9 mouse cellular contexts compared by ENCODE assay signal in the genomic region with DNA sequence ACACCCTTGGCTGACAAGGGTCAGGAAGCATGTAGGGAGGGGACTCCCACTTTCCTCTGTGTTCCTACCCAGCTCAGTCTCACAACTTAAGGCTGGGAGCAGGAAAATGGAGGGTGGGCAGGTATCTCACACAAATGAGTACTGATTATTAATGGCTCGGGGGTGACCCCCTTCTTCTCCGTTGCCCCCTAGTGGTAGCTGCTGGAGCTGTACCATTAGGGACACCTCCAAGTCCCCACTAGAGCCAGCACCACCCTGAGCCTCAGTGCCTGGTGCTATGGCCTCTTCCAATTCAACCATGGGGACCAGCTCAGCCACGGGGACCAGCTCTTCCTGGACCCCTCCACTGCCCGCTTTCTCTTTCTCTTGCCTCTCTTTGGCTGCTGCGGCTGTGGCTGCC. TPM values are rescaled to one million over a fixed set of nuclear protein-coding genes. Genes with fewer than 3 reads are reported as not detected.
A peak's percentile ranks its signal among the peaks of the same experiment; 100 is the strongest.
DNase-seq lines count a peak whose midpoint lies in the region; ATAC-seq lines count a peak whose summit lies in the region.
"Had no signal": no experiment of that assay in that cellular context is flagged by ENCODE, and none has a peak within 500 bp of the region (broad histone marks: within the 10 kb centered on the region; RNA-seq: fewer than 3 reads in every experiment).

No protein-coding gene starts in this region.

- no peaks in the 10 kb centered on the region for H3K27me3 ChIP-seq in midbrain, embryonic 13.5 days

- no peaks in the 10 kb centered on the region for H3K9me3 ChIP-seq in midbrain, embryonic 13.5 days
- H3K9me3 ChIP-seq: heart, embryonic 13.5 days had no signal

- H3K36me3 ChIP-seq in midbrain, embryonic 13.5 days = peaks cover 63% of the 10 kb centered on the region

- no peak overlapping the region for H3K27ac ChIP-seq in midbrain, embryonic 13.5 days

- no peak overlapping the region for H3K9ac ChIP-seq in midbrain, embryonic 13.5 days (replicated peaks)
- H3K9ac ChIP-seq: heart, embryonic 13.5 days had no signal

- WGBS in midbrain, embryonic 13.5 days = 70% methylated on average over 5 of the region's 5 CpGs

- H3K4me2 ChIP-seq in midbrain, embryonic 13.5 days (replicated peaks) = no peak overlapping the region
- H3K4me2 ChIP-seq: heart, embryonic 13.5 days had no signal

- ATAC-seq in cerebellum, adult (ENCODE audit: insufficient number of reproducible peaks, low FRiP score, low TSS enrichment) = no peak
- ATAC-seq in midbrain, embryonic 13.5 days = 0 out of 2 replicates have a peak, but pooled peaks have one; percentile 62

- intact Hi-C loops in left cerebral cortex, postnatal 4 days (cut with DNase I) = no loop called here
- intact Hi-C loops in heart, postnatal 36 days (cut with DNase I) = loop anchor here (2.0 kb wide), 2 partner anchors 30 to 68 kb away; no protein-coding TSS in a partner anchor

- H3K4me3 ChIP-seq in midbrain, embryonic 13.5 days (replicated peaks) = no peak overlapping the region
- H3K4me3 ChIP-seq: heart, embryonic 13.5 days had no signal

- no peaks in the 10 kb centered on the region for H3K4me1 ChIP-seq in midbrain, embryonic 13.5 days (replicated peaks)

- peak; percentile 31 to 32 for DNase-seq in cerebellum, adult 18-20 months
- peak; percentile 41 for DNase-seq in left cerebral cortex, postnatal 4 days
- DNase-seq in left cerebral cortex, adult 9 months (ENCODE audit: low spot score in 2 of 2) = no peak
- peak; percentile 29 for DNase-seq in brain, adult 2 months (ENCODE audit: low read depth, low spot score)
- peak; percentile 43 to 55 for DNase-seq in heart, postnatal 36 days
- DNase-seq in thymus, postnatal 36 days = peak; percentile 55

RNA-seq across cellular contexts. Expression of a gene that starts 4.4 kb away (rescaled TPM):
- under 1 TPM in 1 of 2 experiments, not detected in 1; 0.12 TPM for total RNA-seq in left cerebral cortex, postnatal 4 days (2021)
- 1 to 10 TPM; 1.1 to 1.2 TPM for total RNA-seq in heart, postnatal 36 days (2021)
- 0.32 and 0.49 TPM in 2 replicates for polyA plus RNA-seq in midbrain, embryonic 13.5 days (2015; fragmentation: Nextera tagmentation; extraction: Ambion mirVana)

RNA-seq across cellular contexts. Expression of a gene that starts 8.0 kb away (rescaled TPM):
- 10 to 100 TPM; 72.5 to 77.7 TPM for total RNA-seq in left cerebral cortex, postnatal 4 days (2021)
- 10 to 100 TPM; 40.0 to 42.2 TPM for total RNA-seq in heart, postnatal 36 days (2021)
- 63.7 and 69.5 TPM in 2 replicates for polyA plus RNA-seq in midbrain, embryonic 13.5 days (2015; fragmentation: Nextera tagmentation; extraction: Ambion mirVana)

RNA-seq across cellular contexts. Expression of a gene that starts 19.9 kb away (rescaled TPM):
- total RNA-seq in left cerebral cortex, postnatal 4 days (2021) = 10 to 100 TPM; 80.9 to 96.5 TPM
- total RNA-seq in heart, postnatal 36 days (2021) = 100 to 1,000 TPM; 287 to 327 TPM
- polyA plus RNA-seq in midbrain, embryonic 13.5 days (2015; fragmentation: Nextera tagmentation; extraction: Ambion mirVana) = 117 and 124 TPM in 2 replicates

RNA-seq across cellular contexts. Expression of a gene that starts 36.0 kb away (rescaled TPM):
- total RNA-seq in left cerebral cortex, postnatal 4 days (2021) = 100 to 1,000 TPM; 164 to 165 TPM
- total RNA-seq in heart, postnatal 36 days (2021) = 10 to 100 TPM; 37.1 to 37.9 TPM
- polyA plus RNA-seq in midbrain, embryonic 13.5 days (2015; fragmentation: Nextera tagmentation; extraction: Ambion mirVana) = 65.1 and 76.5 TPM in 2 replicates

RNA-seq across cellular contexts. Expression of a gene that starts 38.7 kb away (rescaled TPM):
- total RNA-seq in left cerebral cortex, postnatal 4 days (2021) = 10 to 100 TPM; 18.6 to 19.9 TPM
- 1 to 10 TPM; 7.5 to 9.0 TPM for total RNA-seq in heart, postnatal 36 days (2021)
- 23.7 and 25.9 TPM in 2 replicates for polyA plus RNA-seq in midbrain, embryonic 13.5 days (2015; fragmentation: Nextera tagmentation; extraction: Ambion mirVana)

Comparison
In these comparisons a context has a peak if more than half of its experiments do, and no peak if none do; other contexts are left out.
1. DNase-seq: peak in cerebellum, adult 18-20 months (2 of 2), left cerebral cortex, postnatal 4 days (single experiment), brain, adult 2 months (single experiment), heart, postnatal 36 days (2 of 2) and thymus, postnatal 36 days (2 of 2); none in left cerebral cortex, adult 9 months (0 of 2).